Mouse (Mus musculus) gastrocnemius, adult 18-20 months (tissue): ENCODE data around the gene Cic. TPM values are rescaled to one million over a fixed set of nuclear protein-coding genes. Genes with fewer than 3 reads are reported as not detected.

ENCODE experiments used
- DNase-seq: peaks from one replicate; pipeline ENCODE4 v3.0.0; 2021; ENCODE audit warnings: low spot score
- total RNA-seq, 2 experiments: library from RNA; stranded (reverse); gene quantifications; 2 replicates each; pipeline ENCODE4 v1.2.3; 2021

The Cic gene
- total RNA-seq, 2 experiments from 2014 or later = 34.8 to 38.3 TPM

DNA sequence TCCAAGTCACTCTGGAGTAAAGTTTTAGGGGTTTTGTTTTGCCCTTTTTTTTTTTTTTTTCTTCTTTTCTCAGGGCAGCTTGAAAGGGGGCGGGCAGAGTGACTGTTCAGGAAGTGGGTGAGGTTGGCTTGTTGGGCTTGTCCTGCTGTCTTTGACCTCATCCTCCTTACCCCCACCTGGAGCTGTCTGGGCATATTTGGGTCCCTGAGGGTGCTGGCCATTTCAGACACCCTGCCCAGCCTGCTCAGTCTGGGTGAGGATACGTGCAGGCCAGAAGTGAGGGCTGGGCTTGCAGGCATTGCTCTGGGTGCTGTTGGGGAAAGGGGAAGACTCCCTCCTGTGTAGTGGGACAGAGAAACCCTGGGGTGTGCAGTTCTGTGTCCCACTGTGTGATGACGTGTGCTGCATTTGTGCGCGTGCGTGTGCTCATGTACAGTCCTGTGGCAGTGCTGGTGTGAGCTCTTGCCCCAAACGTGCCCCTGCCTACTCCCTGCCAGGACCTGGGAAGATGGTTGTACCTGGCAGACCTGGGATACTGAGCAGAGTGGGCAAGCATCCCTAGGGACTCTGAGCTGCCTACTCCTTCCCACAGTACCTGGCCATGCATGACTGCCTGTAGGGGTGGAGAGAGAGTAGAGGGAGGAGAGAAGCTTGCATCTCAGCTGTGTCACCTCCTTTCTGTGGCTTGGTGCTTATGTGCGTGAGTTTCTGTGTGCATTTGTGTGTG is 2.2 kb downstream of the Cic start:
- DNase-seq = no peak

DNA sequence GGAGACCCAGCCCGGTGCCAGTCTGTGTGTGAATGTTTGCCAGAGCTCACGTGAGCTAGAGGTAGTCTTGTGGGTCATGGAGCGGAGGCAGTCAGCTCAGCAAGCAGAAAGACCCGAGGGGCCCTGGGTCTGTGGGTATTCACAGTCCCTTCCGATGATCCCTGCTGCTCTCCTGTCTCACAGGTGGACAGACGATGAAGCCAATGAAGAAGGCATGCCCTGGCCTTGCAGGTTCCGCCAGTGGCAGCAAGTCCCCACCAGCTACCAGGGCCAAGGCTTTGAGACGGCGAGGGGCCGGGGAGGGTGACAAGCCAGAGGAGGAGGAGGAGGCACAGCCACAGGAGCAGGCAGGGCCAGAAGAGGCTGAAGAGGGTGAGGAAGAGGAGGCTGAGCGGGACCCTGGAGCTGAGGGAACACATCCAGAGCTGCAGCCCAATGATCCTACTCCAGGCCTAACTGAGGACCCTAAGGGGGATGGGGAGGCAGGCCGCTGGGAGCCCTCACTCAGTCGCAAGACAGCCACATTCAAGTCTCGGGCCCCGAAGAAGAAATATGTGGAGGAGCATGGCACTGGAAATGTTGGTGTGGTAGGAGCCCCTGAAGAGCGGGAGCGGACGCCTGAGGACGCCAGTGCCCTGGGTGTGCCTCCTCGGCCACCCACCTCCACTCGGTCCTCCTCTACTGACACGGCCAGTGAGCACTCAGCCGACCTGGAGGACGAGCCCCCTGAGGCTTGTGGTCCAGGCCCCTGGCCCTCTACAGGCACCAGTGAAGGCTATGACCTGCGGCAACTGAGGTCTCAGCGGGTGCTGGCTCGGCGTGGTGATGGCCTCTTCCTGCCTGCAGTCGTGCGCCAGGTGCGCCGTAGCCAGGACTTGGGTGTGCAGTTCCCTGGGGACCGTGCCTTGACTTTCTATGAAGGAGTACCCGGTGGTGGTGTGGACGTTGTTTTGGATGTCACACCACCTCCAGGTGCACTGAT is 3.4 kb downstream of the Cic start:
- no peak for DNase-seq

DNA sequence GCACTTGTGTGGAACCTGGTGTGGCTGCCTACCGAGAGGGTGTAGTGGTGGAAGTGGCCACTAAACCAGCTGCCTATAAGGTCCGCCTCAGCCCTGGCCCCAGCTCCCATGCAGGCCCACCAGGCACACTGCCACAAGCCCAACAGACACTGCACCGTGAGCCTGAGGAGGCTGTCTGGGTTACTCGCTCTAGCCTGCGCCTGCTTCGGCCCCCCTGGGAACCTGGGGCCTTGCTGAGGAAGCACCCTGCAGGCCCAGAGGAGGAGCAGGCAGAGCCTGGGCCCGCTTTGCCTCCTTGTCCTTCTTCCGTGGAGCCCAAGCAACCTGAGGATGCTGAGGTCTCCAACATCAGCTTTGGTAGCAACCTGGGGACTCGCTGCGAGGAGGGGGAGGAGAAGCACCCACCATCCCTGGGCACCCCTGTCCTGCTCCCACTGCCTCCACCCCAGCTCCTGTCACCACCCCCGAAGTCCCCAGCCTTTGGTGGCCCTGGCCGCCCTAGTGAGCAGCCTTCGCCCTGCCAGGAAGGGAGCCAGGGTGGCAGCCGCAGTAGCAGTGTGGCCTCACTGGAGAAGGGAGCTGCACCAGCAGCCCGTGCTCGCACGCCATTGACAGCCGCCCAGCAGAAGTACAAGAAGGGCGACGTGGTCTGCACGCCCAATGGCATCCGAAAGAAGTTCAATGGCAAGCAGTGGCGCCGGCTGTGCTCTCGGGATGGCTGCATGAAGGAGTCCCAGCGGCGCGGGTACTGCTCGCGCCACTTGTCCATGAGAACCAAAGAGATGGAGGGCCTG is 4.3 kb downstream of the Cic start:
- DNase-seq = no peak

DNA sequence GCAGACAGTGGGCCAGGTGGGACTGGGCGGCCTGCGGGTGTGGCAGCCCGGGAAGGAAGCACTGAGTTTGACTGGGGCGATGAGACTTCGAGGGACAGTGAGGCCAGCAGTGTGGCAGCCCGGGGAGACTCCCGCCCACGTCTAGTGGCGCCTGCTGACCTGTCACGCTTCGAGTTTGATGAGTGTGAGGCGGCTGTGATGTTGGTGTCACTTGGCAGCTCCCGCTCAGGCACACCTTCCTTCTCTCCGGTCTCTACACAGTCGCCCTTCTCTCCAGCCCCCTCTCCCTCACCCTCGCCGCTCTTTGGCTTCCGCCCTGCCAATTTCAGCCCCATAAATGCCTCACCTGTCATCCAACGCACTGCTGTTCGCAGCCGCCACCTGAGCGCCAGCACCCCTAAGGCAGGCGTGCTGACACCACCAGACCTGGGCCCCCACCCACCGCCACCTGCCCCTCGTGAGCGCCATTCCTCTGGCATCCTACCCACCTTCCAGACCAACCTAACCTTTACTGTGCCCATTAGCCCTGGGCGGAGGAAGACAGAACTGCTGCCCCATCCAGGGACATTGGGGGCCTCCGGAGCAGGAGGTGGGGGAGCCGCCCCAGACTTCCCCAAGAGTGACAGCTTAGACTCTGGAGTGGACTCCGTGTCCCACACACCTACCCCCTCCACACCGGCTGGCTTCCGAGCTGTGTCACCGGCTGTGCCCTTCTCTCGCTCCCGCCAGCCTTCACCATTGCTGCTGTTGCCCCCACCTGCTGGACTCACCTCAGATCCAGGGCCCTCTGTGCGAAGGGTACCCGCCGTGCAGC is 5.1 kb downstream of the Cic start:
- DNase-seq = no peak

DNA sequence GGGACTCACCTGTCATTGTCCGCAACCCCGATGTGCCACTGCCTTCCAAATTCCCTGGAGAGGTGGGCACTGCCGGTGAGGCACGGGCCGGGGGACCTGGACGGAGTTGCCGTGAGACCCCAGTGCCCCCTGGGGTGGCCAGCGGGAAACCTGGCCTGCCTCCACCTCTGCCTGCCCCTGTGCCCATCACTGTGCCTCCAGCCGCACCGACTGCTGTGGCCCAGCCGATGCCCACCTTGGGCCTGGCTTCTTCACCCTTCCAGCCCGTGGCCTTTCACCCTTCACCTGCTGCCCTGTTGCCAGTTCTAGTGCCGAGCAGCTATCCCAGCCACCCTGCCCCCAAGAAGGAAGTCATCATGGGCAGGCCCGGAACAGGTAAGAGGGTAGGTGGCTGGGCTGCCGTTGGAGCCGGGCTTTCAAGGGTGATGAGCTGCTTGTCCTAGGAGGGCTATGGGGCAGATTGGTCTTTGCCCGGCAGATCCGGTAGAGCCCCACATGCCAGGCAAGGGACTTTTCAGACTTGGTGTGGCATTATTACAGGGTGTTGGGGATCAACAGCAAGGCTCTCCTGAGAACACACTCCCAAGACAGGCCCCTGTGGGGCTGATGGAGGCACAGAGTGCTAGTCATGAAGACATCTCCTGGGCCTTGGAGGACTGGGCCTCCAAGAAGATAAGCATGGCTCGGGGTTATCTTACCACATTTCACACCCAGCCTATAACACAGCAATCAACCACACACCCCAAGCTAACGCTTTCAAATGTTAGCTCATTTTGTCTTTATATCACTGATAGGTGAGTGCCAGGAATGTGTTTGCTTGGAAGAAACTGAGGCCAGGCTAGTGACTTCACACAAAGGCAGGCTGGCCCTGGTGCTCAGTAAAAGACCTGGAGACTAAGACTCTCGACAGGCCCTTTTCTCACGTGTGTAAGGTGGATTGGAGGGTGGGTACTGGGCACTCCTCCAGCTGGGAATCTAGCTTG is 6.0 kb downstream of the Cic start:
- no peak for DNase-seq

GRCm38 (mm10) chr7:25274571-25274970 is 7.1 kb downstream of the Cic start:
- DNase-seq = no peak

GRCm38 (mm10) chr7:25274996-25275395 is 7.5 kb downstream of the Cic start:
- no peak for DNase-seq

DNA sequence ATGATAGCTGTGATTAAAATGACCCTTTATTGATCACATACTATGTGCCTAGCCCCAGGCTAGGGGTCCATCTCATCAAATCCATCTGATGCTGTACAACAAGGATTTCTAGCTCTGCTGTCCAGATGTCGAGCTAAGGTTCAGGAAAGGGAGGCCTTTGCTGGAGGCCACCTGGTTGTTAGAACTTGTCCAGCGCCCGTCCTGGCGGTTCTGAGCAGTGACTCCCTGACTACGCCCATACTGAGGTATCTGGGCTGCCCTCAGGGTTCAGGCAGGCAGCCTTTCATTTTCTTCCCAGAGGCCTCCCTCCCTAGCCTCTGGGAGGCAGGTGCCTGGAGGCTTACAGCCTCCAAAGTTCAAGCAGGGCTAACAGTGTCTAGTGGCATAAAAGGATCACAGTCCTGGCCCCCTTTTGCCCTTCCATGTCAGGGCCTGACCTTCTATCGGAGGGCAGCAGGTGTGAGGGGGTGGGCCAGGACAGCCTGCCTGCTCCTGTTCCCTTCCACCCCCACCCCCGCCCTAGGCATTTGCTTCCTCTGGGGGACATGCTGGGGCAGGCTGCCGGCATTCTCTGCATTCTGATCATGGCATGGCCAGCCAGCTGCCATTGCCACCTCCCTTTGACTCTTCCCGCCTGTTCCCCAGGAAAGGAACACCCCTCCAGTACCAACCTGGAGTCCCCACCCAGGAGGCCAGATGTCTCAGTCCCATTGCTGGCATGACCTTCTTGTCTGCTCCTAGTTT is 8.2 kb downstream of the Cic start:
- no peak for DNase-seq

DNA sequence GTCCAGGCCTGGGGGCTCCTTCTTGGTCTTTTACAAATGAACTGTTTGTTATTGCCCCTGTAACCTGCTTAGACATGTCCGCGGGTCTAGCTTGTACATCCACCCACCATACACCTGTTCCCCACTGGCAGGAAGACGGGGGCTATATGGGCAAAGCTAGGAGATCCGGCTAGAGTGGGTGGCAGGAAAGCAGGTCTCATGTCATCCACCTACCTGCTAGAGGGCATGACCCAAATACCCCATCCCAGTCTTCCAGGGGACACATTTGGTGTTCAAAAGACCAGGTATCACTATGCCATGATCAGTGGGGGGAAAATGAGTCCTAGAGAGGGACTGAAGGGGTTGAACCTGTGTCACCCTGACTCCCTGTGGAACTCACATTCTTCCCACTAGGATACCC is 9.9 kb downstream of the Cic start:
- no peak for DNase-seq

GRCm38 (mm10) chr7:25277998-25278340 is 10.5 kb downstream of the Cic start:
- DNase-seq = no peak

DNA sequence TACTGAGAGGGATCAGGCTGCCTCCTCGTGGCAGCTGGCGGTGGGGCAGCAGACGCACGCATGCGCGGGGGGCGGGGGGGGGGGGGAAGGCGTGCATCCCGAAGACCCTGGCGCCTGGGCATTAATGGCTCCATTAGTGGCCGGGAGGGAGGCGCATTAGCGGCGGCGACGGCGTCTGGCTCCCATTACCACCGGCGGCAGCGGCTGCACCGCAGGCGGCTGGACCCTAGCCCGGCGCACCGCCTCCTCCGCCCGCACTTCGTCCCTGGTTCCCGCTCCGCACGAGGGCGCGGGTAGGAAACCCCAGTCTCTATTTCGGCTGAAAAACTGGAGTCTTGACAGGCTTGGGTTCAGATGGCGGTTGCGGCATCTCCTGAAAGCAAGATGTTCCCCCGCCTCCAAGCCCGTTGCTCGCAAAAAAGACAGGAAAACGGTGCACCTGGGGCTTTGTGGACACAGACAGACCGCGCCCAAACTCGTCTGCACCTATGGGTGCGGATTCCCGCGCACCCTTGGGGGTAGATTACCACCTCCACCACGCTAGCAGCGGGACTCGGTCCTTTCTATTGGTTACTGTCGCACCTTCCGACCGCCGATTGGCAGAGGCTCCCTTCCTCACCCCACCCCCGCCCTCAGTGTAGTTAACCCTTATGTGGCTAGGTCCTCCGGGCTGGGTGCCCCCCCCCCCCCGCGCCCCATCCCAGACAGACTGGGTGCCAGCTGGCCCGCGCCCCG is 11.0 kb downstream of the Cic start:
- DNase-seq = peak; percentile 70

DNA sequence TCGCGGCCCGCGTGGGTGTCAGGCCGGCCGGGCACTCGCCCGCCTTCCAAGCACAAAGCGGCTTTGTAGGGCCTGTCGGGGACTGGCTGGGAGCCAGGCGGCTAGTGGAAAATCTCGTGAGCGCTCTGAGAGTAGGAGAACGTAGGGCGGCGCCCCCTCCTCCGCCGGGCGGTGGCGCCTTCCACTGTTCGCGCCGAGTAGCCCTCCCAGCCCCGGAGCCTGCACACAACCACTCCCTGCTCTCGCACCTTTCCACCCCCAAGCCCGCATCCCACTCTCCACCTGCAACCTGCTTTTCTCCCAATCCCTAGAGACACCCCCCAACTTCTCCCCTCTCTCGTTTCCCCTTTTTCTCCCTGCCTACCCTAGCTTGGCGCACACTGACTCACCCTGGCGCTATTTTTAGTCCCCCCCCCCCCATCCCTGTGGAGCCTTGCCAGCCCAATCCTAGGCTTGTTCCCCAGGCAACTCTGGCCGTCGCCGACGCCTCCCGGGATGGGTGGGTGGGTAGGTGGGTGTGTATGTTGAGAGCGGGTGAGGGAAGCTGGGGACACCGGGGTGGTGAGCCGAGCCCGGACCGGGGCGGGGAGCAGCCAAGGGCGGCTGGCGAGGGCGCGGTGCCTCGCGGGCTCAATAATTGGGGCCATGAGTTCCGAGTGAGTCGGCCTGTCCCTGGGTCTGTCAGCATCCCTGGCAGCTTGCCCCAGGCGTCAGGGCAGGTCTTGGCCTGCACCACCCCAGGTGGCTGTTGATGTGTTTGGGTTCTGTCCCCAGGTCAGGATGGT is 11.8 kb downstream of the Cic start:
- DNase-seq = peak; percentile 84

GRCm38 (mm10) chr7:25279861-25280791 is 12.6 kb downstream of the Cic start:
- peak; percentile 52 for DNase-seq

DNA sequence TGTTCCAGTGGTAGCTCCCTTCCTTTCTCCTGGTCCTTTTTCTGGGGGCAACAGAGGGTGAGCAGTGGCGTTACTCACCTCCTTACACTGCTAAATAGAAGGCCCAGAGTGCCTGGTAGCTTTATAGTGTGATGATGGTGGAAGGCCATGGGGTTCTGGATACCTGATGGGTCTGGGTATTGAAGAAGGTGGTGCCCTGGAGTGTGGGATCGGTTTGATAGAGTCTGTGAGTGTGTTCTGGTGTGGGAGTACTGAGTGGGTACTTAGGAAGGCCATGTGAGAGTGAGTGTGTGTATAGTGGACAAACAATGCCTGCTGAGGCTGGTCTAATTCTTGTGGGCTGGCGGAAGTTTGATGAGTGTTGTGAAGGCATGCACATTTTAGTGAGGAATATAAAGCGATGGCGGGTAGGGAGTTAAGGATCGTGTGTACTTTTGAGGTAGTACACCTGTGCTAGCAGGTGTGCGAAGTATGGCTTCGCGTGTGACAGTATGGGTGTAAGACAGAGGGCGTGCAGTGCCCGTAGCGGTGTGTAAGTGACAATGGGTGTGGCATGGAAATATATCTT is 13.7 kb downstream of the Cic start:
- DNase-seq = no peak

DNA sequence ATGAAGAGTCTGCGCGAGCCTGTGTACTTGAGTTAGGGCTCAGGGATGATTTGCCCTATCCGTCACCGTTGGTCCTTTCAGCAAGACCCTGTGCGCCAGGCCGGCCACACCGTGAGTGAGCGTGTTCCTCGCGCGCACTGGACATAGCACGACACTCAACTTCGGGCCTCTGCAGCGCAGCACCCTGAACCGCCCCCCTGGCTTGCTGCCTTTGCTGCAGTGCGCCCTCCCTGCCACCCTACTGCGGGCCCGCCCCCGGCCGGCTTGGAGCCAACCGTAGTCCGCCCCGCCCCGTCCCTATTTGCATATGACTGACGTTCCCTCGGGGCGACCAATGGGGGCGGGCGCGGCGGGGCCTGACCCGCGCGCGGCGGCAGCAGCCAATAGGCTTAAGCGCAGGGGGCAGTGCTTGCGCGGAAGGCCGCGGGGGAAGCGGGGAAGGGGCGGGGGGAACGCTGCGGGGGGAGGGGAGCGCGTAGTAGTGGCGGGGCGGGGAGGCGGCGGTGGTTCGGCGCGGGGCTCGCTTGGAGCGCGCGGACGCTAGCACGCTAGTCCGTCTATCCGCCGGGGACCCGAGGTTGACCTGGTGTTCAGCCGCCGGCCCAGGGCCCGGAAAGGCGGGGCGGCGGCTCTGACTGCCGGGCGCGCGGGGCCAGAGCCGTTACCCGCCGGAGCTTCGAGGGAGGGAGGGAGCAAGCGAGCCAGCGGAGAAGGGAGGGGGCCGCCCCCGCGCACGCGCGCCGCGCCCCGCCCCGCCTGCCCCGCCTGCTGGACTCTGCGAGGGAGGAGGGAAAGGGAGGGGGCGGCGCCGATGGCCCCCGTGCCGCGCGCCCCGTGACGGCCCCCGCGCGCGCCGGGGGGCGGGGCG is 14.5 kb downstream of the Cic start:
- DNase-seq = peak; percentile 96
